Mouse (Mus musculus): Measurements from ENCODE around the gene Aqp7.

DNA sequence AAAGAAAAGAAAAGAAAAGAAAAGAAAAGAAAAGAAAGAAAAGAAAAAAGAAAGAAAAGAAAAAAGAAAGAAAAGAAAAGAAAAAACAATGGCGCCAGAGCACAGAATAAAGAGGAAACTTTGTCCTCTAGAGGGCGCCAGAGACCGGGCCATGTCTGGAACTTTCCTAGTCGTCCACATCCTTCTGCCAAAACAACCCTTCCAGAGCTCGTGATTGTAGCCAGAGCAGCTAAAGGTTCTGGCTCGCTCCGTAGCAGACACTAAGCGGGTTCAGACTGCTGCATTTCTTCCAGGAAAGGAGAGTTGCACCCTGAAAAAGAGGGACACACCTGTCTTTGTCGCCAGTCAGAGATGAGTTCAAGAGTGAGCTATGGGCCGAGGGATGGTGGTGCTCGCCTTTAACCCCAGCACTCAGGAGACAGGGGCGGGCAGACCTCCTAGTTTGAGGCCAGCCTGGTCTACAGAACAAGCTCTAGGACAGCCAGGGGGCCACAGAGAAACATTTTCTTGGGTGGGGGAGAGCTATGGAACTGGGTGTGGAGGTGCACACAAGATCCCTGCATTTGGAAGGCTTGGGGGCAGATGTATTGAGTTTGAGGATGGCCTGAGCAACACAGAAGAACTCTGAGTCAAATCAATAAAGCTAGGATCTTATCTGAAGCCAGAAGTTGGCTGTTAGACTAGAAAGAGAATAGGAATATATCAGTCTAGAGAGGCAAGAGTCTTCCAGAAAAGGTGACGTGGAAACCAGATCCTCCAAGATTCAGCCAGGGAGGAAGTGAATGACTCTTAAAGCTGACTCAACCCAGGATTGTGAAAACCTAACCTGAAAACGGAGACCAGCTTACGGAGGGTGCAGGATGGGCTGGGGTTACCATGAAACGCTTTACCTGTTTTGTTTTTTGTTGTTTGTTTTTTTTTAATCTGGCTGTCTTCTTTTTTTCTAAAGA, 3.1 kb upstream of the Aqp7 start:
- TF ChIP-seq NELFE (IDR thresholded peaks at IDR 0.05; ENCODE audit: low read depth, low read length) (no peak), USF1 (IDR thresholded peaks at IDR 0.05; ENCODE audit: low read depth, low read length) (no peak), POLR2A (IDR thresholded peaks at IDR 0.05; ENCODE audit: low read depth, low read length) (peak; percentile 37; the same call in 1 of the 2 replicates), BHLHE40 (IDR thresholded peaks at IDR 0.05; ENCODE audit: low read depth, low read length) (0 out of 2 replicates have a peak, but pooled peaks have one; percentile 38), CTCF (conservative IDR thresholded peaks at IDR 0.05 in 1 of 2, IDR thresholded peaks at IDR 0.05 in 1 of 2; ENCODE audit: low read depth in 2 of 2, low read length in 2 of 2) (peak; percentile 72 to 90; a peak in 3 of 4 replicates), RCOR1 (conservative IDR thresholded peaks at IDR 0.05; ENCODE audit: low read depth, low read length) (no peak), IRF4 (IDR thresholded peaks at IDR 0.05; ENCODE audit: low read depth, low read length) (peak; percentile 45; the same call in 1 of the 2 replicates), ELF1 (IDR thresholded peaks at IDR 0.05; ENCODE audit: low read depth, low read length) (no peak), NRF1 (IDR thresholded peaks at IDR 0.05; ENCODE audit: low read depth, low read length) (no peak), USF2 (conservative IDR thresholded peaks at IDR 0.05; ENCODE audit: low read depth, low read length) (no peak), MXI1 (IDR thresholded peaks at IDR 0.05; ENCODE audit: low read depth, low read length) (peak; percentile 37; the same call in 1 of the 2 replicates), TCF12 (IDR thresholded peaks at IDR 0.05; ENCODE audit: low read depth, low read length) (no peak), MAZ (IDR thresholded peaks at IDR 0.05; ENCODE audit: low read depth, low read length) (0 out of 2 replicates have a peak, but pooled peaks have one; percentile 37), HCFC1 (IDR thresholded peaks at IDR 0.05; ENCODE audit: low read depth, low read length) (no peak)

All from CH12.LX (cell line).